Mouse (Mus musculus) adrenal gland, adult (tissue): ENCODE measurements around the gene Slc6a9.

Experiments
- DNase-seq, 2 experiments: peaks; one replicate each; pipeline ENCODE4 v3.0.0; 2022 to 2023; ENCODE audit warnings: low spot score in 1 of 2; ENCODE audit not compliant: inconsistent age in 2 of 2

The Slc6a9 gene

GRCm38 (mm10) chr4:117839366-117839765, 5.1 kb downstream of the Slc6a9 start:
- no peak for DNase-seq

- DNase-seq, result no peak
These were observed 6.5 kb downstream of the Slc6a9 start for GRCm38 (mm10) chr4:117840821-117841220.

- DNase-seq, result no peak
These were observed 7.3 kb downstream of the Slc6a9 start for GRCm38 (mm10) chr4:117841566-117841965.

GRCm38 (mm10) chr4:117843101-117843500, 8.8 kb downstream of the Slc6a9 start:
- no peak for DNase-seq

GRCm38 (mm10) chr4:117844467-117844866, 10.2 kb downstream of the Slc6a9 start:
- peak in 1 of 2 experiments; percentile 60 for DNase-seq

- DNase-seq, result no peak
These were observed 11.0 kb downstream of the Slc6a9 start for GRCm38 (mm10) chr4:117845316-117845715.

- no peak for DNase-seq
These were observed 12.0 kb downstream of the Slc6a9 start for GRCm38 (mm10) chr4:117846261-117846660.

DNA sequence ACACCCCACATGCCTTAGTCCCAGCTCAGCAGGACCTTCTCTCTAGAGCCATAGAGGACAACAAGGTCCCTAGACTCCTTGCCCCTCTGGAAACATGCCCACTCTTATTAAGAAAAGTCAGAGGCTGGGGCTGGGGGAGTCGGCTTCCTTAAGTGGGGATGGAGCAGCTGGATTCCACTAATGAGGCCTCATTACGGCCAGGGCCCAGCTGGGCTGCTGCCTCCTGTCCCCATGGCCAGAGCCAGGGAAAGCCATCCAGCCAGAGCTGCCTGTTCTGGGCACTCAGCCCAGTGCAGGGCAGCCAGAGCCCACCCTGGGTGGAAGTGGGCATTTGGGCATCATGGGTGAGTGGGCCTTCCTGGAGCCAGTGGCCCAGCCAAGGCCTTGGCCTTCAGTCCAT, 12.7 kb downstream of the Slc6a9 start:
- DNase-seq, result peak in 1 of 2 experiments; percentile 40

GRCm38 (mm10) chr4:117849063-117849462, 14.8 kb downstream of the Slc6a9 start:
- peak in 1 of 2 experiments; percentile 18 for DNase-seq

- peak in 1 of 2 experiments; percentile 17 for DNase-seq
These were observed 15.2 kb downstream of the Slc6a9 start for GRCm38 (mm10) chr4:117849506-117849905.

GRCm38 (mm10) chr4:117850176-117850575, 15.9 kb downstream of the Slc6a9 start:
- no peak for DNase-seq

DNA sequence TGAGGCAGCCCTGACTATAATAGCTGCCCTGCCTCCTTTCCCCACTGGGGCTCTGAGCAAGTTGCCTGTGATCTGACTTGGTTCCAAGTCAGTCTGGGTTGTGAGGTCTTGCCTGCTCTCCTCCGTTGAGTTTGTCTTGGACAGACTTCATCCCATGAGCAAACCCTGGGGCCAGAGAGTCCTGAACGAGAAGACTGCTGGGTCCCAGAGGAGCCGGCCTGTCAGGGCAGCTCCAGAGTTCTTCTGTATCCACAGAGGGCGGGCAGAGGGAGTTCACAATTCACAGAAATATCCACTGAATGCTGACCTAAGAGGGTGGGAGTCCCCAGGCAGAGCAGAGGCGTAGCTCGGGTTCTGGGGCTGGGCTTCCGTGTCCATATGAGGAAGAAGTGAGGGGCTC, 16.6 kb downstream of the Slc6a9 start:
- no peak for DNase-seq

DNA sequence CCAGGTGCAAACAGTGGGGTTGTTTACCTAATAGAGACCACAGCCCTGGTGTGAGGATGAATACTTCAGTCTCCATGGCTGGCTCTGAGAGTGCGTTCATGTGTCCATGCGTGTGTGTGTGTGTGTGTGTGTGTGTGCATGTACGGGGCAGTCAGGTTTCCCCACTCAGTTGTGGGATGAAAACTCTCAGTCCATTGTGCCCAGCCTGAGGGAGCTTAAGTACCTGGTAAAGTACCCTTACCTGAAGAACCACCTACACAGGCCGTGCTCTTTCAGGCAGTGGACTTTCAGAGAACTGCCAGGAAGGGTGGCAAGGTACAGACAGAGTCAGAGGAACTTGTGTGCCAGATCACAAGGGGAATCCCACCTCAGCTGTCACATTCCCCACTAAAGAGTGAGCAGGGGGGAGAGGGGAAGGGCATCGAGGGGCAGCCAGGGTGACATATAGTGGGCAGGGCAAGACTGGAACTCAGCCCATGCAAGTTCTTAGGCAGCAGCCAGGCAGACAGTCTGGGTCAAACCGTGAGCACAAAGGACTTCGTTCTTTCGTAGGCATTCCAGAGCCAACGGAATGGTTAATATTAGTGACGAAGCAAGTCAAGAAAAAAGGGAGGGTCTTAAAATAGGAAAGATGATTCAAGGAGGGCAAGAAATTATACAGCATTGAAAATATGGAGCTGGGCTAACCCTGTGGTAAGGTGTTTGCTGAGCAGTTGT, 18.0 kb downstream of the Slc6a9 start:
- no peak for DNase-seq

- no peak for DNase-seq
These were observed 20.8 kb downstream of the Slc6a9 start for GRCm38 (mm10) chr4:117855146-117855545.

- peak; percentile 64 to 82 for DNase-seq
These were observed 24.5 kb downstream of the Slc6a9 start for GRCm38 (mm10) chr4:117858794-117859193.

GRCm38 (mm10) chr4:117860570-117860969, 26.3 kb downstream of the Slc6a9 start:
- no peak for DNase-seq

- peak; percentile 50 to 70 for DNase-seq
These were observed 28.5 kb downstream of the Slc6a9 start for GRCm38 (mm10) chr4:117862823-117863222.

- DNase-seq, result peak; percentile 92 to 96
These were observed 31.8 kb downstream of the Slc6a9 start for GRCm38 (mm10) chr4:117866083-117866482.

DNA sequence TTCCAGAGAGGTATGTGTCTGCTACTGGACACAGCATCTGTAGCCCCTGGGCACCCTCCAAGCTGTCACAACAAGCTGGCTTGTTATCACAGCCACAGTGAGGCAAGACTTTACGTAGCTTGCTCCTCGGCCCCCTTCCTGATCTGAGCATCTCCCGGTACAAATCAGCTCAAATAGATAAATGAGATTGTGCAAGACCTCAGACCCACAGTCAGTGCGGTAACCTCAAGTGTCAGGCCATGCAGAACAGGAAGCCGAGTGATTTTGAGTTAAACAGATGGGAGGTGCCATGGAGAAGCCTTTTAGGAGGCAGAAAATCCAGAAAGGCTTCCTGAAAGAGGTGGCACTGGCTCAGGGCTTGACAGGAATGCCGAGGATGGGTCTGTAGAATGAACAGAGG, 32.7 kb downstream of the Slc6a9 start:
- no peak for DNase-seq

DNA sequence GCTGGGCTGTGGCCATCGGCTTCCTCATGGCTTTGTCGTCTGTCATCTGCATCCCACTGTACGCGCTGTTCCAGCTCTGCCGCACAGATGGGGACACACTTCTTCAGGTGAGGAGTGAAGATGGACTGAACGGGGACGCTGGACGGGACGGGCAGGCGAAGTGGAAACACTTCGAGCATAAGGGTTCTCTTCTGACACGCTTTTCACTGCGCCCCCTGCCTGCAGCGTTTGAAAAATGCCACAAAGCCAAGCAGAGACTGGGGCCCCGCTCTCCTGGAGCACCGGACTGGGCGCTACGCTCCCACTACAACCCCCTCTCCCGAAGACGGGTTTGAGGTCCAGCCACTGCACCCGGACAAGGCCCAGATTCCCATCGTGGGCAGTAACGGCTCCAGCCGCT, 33.5 kb downstream of the Slc6a9 start:
- peak; percentile 60 to 80 for DNase-seq

DNA sequence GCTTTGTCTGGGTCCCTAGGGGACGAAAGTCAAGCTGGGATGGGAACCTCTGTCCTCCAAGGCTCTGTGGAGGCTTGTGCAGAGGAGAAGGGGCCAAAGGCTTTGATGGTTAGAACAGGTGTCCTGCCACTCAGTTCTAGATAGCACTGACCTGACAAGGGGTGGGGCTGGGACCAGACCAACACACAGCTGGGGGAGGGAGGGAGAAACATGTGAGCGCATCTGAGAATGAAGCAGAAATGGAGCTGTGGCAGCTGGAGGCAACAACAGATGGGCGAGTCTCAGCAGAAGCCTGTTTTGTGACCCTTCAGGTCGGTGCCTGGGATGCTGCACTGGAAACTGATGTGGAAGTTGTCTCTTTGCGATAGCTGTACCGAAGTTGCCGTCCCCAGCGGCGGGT, 35.0 kb downstream of the Slc6a9 start:
- no peak for DNase-seq

- no peak for DNase-seq
These were observed 36.1 kb downstream of the Slc6a9 start for GRCm38 (mm10) chr4:117870437-117870836.

DNA sequence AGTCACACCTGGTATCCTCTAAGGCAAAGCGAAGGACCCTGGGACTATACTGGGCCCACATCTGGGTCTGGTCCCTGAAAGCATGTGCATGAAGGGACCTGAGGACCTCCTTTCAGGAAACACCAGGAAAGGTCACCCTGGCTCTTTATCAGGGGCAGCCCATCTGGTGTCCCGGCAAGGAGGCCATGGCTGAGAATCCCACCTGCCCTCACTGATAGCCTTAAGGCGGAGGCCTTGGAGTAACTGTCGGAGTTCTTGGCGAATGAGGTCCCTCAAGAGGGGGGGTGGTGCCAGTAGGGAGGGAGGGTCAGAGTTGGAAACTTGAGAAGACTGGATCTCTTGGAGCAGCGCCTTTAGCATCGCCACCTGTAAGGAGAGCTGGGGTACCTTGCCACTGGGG, 37.5 kb downstream of the Slc6a9 start:
- peak in 1 of 2 experiments; percentile 33 for DNase-seq
